Mouse (Mus musculus) erythroblast, adult 5-6 weeks (primary cell): ENCODE data around the gene Gm44502. TPM values are rescaled to one million over a fixed set of nuclear protein-coding genes. Genes with fewer than 3 reads are reported as not detected.

ENCODE experiments used
- ATAC-seq: replicated peaks from 2 replicates; pipeline ENCODE4 v1.8.0; 2016; ENCODE audit warnings: moderate number of reproducible peaks, mild to moderate bottlenecking, moderate TSS enrichment, inconsistent platforms; ENCODE audit not compliant: poor library complexity, low FRiP score, severe bottlenecking
- total RNA-seq, 2 experiments: library from RNA; stranded (forward) in 1 of 2; stranded (reverse) in 1 of 2; fragments of 150-400 nt in 1 of 2; fragments of 200-764, 138-1000 nt in 1 of 2; gene quantifications; 2 replicates each; pipeline versions ENCODE4 v1.2.3 to v1.2.4; 2015 to 2017; ENCODE audit warnings: low replicate concordance in 2 of 2

Gene Gm44502
- total RNA-seq, 2 experiments from 2014 or later = not detected

DNA sequence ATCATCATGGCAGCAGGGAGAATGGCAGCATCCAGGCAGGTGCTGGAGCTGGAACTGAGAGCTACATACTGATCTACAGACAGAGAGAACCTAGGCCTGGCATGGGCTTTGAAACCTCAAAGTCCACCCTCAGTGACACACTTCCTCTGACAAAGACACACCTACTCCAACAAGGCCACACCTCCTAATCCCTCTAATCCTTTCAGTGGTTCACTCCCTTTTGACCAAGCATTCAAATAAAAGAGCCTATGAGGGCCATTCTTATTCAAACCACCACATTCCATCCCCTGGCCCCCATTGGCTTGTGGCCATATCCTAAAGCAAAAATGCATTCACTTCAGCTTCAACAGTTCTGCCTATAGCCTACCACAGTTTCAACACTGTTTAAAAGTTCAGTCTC is 22.8 kb downstream of the Gm44502 start:
- no peak for ATAC-seq

DNA sequence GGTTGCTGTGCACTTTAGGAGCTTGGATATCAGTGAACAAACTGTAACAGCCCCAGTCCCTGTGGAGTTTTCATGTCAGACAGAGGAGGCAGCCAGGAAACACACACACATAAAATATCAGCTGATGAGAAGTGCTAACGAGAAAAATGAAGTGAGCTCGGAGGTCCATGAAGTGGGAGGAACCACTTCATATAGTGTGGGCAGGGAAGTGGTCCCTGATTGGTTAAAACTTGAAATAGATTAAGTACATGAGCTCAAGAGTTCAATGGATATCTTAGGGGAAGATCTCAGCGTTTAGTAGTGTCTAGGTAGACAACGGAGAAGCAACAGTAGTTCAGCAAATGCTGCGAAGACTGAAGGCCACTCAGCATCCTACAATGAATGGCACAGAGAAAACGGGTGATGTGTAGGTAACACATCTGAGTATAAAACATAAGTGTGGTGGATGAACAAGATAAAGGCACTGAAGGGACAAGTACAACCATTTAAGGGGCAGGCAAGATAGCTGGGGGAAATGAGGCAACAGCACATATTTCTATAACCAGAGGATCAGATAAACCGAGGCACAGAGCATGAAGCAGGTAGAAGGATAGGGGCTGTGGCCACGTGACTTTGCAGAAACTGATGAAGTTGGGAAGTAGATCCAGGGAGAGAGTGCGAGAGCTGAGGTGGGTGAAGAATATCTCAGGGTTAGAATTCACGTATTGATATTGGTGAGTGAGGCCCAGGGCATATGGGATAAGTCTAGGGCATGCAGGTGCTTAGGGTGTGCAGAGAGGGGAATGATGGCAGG is 24.5 kb downstream of the Gm44502 start:
- no peak for ATAC-seq

DNA sequence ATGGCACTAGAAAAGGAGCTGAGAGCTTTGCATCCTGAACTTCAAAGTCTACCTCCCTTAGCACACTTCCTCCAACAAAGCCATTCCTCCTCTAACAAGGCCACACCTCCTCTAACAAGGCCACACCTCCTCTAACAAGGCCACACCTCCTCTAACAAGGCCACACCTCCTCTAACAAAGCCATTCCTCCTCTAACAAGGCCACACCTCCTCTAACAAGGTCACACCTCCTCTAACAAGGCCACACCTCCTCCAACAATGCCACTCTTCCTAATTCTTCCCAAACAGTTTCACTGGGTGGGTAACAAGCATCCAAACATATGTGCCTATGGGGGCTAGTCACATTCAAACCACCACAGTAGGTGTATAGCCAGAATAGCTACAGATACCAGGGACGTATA is 27.0 kb downstream of the Gm44502 start:
- ATAC-seq = no peak

DNA sequence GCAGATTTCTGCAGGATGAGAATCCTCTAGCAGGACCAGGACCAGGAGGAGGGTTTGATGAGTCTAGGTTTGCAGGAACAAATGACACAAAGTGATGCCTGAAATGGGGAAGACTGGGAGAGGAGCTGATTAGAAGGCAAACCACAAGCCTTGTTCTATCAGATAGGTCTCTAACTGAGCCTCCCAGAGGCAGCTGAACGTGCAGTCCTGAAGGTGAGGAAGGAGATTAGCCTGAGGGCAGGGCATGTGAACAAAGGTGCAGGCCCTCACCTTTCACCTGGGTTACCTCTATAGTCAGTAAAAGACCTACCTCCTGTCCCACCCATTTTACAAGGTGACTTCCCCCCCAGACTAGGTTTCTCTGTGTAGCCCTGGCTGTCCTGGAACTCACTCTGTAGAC is 29.8 kb downstream of the Gm44502 start:
- ATAC-seq = no peak

DNA sequence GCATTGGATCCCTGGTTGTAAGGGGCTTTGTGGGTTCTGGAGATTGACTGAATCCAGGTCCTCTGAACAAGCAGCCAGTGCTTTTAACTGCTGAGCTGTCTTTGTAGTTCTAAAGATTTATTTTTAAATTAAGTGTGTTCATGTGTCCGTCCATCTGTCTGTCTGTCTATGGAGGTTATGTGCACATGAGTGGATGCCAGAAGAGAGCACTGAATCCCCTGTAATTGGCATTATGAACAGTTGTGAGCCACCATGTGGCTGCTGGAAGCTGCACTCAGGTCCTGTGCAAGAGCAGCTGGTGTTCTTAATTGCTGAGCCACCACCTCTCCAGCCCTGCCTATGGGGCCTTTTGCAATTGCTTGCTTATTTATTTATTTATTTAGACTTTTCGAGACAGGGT is 31.4 kb downstream of the Gm44502 start:
- no peak for ATAC-seq

DNA sequence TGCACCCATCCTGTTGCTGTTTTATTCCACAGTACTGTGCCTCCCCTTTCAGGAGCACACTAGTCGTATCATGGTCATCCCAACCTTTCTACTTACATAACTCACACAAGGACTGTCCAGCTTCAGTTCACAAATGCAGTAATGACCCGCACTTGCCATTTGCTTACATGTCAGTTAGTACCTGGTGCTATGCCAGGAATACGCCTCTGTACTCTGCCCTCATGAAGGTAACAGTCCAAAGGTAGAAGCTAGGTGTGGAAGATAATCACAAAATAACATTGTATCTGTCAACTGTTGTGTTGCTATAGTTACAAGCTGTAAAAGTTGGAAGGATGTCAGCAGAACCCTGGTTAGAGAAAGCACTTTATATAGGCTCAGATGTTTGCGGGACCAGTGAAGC is 32.6 kb downstream of the Gm44502 start:
- no peak for ATAC-seq

DNA sequence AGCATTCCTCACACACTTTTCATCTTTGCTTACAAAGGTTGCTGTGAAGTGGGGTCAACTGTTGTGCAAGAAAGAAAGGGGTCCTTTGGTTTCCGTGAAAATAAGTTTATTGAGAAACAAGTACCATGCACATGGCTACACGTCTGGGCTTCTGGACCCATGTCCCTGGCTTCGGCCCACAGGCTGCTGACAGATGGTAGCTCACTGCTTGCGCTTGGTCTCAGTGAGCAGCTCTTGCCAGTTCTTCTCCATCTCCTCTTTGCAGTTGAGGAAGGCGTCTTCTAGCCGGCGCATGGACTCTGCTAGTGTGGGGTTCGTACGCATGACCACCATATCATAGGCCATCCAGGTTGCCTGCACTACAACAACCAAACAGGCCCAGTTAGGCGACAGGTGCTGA is 39.4 kb downstream of the Gm44502 start:
- ATAC-seq = no peak

DNA sequence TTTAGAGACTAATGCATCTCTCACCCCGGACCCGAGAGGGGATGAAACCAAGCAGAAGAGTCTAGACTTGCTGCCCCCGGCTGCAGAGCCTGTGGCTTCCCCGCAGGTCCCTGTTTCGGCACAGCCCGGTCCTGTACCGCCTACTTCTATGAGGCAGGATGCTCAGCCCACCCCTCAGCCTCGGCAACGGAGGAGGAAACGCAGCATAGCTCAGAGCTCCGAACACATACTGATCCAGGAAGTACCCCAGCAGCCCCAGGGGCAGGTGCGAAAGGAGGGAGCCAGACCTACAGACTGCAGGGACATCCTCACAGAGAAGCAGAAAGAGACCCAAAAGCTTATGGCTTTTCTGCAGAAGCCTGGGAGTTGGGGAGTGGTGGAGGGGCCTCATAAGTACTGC is 42.4 kb downstream of the Gm44502 start:
- ATAC-seq = no peak

DNA sequence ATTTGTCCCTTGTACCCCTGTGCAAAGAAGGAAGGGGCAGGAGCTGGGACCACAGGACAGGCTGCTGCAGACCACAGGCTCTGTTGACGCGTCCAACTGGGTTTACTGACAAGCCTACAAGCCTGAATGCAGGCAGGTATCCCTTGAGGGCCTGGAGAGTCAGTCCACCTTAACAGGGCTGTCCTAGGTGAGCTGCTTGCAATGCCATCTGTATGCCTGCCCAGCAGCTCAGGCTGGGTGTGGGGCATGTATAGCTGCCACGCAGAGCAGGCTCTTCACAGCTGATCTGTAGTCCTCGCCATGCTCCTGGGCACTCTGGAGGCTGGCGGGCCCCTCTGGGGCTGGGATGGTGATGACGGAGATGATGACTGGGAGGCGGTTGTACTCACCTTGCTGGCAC is 44.9 kb downstream of the Gm44502 start, which contains the start of gene Klhdc7b:
Klhdc7b (plus strand) TSS at position 301 of the 400 bp plus-strand sequence.
- no peak for ATAC-seq

DNA sequence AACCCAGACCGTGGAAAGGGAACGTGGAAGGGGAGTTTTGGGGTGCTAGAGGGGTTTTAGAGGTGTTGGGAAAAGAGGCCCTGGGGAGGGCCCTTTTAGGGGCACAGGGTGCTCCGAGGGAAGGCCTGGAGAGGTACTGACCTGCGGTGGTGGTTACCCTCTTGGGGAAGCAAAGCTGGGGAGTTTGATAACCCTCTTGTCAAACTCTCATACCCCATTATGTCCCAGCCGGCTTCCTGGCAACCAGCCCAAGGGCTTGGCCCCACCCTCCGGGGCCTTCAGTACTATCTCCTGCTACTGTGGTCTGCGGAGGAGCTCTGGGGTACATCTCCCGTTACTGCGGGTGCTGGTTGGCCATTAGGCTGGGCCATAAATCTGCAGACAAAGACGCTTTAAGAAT is 50.1 kb downstream of the Gm44502 start:
- no peak for ATAC-seq

DNA sequence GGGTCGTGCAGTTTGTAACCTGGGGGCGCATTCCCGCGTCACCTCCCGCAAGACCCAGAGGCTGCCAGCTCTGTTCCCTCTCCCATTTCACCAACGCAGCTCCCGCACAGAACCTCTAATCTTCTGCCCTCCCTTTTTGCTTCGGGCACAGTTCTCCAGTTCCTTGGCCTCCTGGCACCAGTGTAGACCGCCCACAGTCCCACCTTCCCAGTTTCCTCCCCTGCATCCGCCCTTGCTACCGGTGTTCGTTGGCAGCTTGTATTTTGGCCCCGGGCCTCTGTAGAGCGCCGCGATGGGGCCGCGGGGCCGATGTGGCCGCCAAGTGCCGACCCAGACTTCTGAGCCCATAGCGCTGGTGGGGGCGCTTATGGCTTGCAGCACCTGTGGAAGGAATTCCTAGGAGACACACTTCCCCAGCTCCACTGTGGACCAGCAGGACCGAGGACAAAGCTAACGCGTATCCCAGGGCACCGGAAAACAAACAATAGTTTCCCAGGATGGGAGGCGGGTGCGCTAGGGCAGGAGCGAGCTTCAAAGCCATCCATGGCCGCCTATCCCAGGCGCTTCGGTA is 50.6 kb downstream of the Gm44502 start, which contains the start of gene Odf3b:
Odf3b (minus strand) TSS at position 452 of the 571 bp plus-strand sequence.
- ATAC-seq = no peak

DNA sequence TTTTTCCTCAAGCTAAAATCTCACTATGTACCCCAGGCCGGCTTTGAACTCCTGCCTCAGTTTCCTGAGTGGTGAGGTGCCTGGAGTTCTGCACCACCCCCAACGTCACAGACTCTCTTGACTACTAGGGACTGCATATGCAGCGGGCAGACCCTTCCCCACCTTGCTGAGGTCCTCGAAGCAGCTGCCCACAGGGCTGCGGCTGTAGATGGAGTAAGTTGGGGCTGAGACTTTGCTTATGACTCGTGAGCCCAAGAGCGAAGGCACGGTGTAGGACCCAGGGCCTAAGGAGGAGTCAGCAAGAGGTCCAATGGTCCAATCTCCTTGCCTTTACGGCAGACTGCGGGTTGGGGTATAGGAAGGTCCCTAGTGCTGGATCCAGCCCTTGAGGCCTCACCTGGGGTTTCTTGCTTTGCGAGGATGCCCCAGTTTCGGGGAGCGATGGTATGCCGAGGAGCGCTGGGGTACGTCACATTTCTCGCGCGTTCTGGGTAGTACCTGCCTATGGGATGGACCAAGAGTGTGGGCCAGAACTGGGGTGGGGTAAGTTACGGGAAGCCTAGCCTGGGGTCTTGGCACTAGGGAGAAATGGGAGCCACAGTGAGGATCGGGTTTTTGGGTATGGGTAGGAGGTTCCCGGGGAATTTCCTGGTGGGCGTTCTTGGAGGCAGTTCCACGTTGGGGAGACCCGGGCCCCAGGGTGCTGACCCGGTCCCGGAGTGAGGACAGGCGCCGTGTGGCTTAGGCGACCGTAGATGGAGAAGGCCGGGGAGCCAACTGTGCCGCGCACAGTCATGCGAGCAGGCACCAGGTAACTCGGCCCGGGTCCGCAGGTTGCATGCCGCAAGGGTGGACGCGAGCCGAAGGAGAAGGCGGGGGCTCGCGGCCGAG is 51.3 kb downstream of the Gm44502 start:
- no peak for ATAC-seq

DNA sequence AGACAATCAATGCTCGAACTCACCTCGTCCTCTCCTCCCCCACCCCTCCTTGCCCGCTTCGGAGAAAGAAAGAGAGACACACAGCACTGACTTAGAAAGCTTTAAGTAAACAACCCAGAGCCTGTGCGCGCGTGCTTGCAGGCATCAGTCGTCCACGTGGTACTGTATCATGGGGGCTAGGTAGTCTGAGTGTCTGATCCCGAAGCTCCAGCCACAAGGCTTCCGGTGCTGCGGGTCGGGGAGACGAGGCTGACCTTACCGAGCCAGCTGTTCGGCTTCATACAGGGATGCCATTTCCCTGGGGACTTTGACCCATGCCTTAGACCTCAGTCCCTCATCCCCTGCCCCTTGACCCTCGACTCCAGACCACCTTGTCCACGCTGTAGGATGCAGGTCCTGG is 52.1 kb downstream of the Gm44502 start:
- no peak for ATAC-seq

DNA sequence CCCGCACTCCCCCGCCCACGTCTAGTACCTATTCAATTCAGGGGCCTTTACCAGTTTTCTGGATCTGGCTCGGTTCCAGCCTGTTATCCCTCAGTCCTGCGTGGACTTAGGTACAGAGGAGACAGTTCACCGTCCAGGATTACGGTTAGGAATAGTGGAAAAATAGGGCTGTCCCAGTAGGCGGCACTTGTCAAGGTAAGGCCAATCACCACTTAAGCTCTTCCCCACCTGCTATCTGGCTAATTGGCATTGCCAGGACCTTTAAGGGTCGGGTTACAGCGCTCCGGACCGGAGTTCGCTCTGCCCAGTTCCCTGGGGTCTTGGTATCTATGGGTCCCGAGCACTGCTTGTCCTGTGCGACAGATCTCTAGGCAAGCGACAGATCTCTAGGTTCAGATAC is 52.5 kb downstream of the Gm44502 start, which contains the start of gene Tymp:
Tymp (minus strand) TSS at position 83 of the 400 bp plus-strand sequence.
- ATAC-seq = no peak

DNA sequence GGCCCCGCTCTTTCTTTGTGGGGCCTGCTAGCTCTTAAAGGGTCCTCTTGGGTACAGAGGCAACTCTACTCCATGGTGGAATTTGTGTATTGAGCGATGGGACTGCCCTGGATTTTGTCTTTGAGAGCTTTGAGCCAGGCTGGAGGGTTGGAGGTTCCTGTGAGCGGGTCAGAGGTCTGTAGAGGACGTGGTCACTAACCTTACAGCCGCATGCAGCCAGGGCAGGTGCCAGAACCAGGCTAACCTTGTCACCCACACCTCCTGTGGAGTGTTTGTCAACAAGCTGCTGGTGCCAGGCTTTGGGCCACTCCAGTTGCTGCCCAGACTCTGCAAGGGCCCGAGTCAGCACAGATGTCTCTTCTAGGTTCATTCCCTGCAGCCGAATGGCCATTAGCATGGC is 53.5 kb downstream of the Gm44502 start:
- ATAC-seq = no peak

DNA sequence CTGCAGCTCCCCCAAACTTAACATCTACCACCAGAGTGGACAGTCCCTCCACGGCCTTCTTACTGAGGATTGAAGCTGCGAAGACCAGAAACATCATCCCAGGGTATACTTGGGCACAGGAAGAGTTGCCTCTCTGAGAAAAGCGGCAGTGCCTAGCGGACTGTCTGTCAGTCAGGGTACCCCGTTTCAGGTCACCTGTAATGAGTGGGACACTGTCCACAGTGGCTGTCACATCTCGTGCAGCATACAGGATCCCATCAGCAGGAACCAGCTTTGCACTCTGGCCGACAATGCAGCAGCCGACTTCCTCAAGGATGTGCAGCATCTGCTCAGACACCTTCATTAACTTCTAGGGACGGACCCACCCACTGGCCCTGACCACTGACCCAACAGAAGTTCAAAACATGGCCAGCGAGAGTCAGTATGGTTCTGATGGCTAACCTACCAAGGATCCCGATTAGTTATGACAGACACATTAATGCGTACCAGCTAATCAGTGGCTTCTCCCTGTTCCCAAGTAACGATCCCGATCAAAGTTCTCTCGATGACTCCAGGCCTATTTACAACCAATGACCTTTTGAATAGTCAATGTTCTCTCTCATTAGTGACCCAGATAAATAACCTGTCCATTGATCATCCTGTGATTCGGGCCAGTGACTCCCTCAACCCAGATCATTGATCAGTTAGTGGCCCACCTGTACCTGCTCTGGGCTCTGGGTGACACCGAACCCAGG is 54.5 kb downstream of the Gm44502 start:
- no peak for ATAC-seq

DNA sequence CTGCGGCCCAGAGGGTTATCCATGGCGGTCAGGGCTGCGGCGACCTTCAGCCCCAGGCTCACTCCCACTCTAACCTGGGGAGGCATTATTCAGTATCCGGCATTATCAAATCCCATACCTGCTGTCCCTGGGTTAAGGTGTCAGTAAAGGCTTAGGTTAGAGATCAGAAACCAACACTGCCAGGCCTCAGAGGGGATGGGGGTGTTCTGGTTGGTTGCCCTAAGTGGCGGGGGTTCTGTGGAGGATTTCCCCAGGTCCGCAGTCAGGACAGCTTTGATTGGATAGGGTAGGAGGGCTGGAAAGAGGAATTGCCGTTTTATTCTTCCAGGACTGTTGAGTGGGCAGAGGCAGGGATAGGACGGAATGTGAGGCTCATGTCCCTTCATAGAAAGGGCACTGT is 55.2 kb downstream of the Gm44502 start:
- no peak for ATAC-seq

DNA sequence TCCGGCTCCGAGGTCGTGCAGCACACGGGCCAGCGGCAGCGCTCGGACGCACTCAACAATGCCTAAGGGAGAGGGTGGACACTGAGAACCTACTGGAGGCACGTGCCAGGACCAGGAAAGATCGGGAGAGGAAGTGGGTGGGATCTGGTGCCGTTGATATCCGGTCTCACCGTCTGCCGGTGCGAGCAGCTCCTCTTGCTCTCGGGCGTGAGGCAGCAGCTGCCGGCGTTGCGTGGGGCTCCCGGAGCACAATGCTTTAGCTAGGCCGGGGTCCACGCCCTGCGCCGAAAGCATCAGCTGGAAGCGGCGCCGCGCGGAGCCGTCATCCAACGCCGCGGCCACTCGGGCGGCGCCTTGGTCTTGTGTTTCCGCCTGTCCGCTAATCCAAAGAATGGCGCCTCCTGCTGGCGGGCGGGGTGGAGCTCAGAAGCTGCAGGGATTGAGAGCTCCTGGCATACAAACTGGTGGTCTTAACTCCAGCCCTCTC is 55.7 kb downstream of the Gm44502 start, which contains the start of gene Sco2:
Sco2 (minus strand) TSS at position 85 of the 487 bp plus-strand sequence.
- ATAC-seq = peak; percentile 70

DNA sequence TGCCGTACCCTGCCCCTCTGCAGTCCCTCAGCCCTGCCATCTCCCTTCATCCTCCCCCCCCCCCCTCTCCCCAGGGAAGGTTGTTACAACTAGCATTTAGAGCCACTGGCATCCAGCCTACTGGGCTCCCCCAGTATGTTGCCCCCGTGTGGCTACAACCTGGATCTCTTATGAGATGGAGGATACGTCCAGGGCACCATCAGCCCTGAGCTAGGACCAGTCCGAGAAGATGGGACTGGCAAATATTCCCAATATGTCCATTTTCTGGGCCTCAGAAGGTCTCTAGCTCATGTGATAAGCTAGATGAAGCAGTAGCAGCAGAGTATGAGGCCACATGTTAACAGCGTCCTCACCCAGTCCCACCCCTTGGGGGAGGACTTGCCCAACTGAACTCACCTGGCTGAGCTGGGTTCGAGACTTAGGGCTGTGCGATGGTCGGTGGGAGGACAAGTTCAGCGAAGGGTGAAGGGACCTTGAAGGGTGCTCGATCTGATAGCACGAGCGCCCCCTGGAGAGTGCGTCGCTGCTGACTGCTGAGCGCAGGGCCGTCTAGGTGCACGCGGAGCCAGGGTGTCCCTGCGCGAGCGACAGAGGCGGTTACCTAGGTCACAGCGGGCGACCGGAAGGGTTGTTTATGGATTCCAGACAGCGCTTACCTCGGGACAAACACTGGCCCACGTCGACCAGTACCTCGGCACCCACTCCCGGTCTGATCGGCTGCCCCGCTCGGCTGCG is 56.3 kb downstream of the Gm44502 start:
- peak; percentile 84 for ATAC-seq
